Mouse (Mus musculus) heart, embryonic 10.5 days (tissue): ENCODE data around the gene Tbl1x. TPM values are rescaled to one million over a fixed set of nuclear protein-coding genes. Genes with fewer than 3 reads are reported as not detected.

ENCODE experiments used
- DNase-seq: peaks from one replicate; pipeline ENCODE4 v3.0.0-alpha.2; 2017; ENCODE audit warnings: low spot score
- H3K27ac ChIP-seq: fragments of 300-500 bp; sonication (generic); 2 replicates; pipeline ENCODE4 v1.5.1; 2016; ENCODE audit warnings: mild to moderate bottlenecking
- H3K27me3 ChIP-seq: fragments of 300-500 bp; sonication (generic); 2 replicates; pipeline ENCODE4 v1.6.1; 2016; ENCODE audit warnings: mild to moderate bottlenecking; ENCODE audit not compliant: poor library complexity, insufficient read depth, severe bottlenecking
- H3K36me3 ChIP-seq: fragments of 300-500 bp; sonication (generic); 2 replicates; pipeline ENCODE4 v1.6.1; 2016; ENCODE audit warnings: mild to moderate bottlenecking, moderate library complexity
- H3K4me1 ChIP-seq: fragments of 300-500 bp; sonication (generic); 2 replicates; pipeline ENCODE4 v1.6.1; 2016; ENCODE audit warnings: mild to moderate bottlenecking
- H3K4me3 ChIP-seq: fragments of 300-500 bp; sonication (generic); 2 replicates; pipeline ENCODE4 v1.5.1; 2016; ENCODE audit warnings: mild to moderate bottlenecking, moderate library complexity
- H3K9me3 ChIP-seq: fragments of 300-500 bp; sonication (generic); 2 replicates; pipeline ENCODE4 v1.6.1; 2016; ENCODE audit warnings: mild to moderate bottlenecking, moderate library complexity
- WGBS: fragments of 180-500 bp; shearing (Covaris S2); methylation state at CpG from one replicate; pipeline ENCODE4 v1.1.7; 2016; 5-methylcytosine and 5-hydroxymethylcytosine counted together
- polyA plus RNA-seq: library from polyadenylated mRNA; unstranded; fragments of >200 nt; fragmentation: Nextera tagmentation; extraction: Ambion mirVana; gene quantifications from 2 replicates; pipeline ENCODE4 v1.2.1, GENCODE M21; 2016

The Tbl1x gene
- polyA plus RNA-seq, 1 experiment from 2014 or later: 66.6 TPM

GRCm38 (mm10) chrX:77640301-77640700 is 129.5 kb downstream of the Tbl1x start:
- Histone ChIP-seq H3K4me3 (no peak overlapping the region), H3K4me1 (no peaks in the 10 kb centered on the region), H3K27me3 (no peaks in the 10 kb centered on the region), H3K36me3 (peaks cover 8% of the 10 kb centered on the region; the same call in 1 of the 2 replicates), H3K27ac (no peak overlapping the region), H3K9me3 (no peaks in the 10 kb centered on the region)
- WGBS: 79% methylated on average over 4 of the region's 4 CpGs
- no peak for DNase-seq

DNA sequence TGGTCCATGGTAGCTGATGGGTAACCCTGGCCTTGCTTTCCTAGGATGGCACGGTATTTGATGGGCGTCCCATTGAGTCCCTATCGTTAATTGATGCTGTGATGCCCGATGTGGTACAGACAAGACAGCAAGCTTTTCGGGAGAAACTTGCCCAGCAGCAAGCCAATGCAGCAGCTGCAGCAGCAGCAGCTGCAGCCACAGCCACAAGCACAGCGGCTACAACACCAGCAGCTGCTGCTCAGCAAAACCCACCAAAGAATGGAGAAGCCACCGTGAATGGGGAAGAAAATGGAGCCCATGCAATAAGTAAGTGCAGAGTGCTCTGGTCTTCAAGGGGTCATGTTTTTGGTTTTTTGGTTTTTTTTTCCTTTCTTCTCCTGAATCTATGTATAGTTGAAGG is 135.4 kb downstream of the Tbl1x start:
- Histone ChIP-seq H3K4me1 (no peaks in the 10 kb centered on the region), H3K9me3 (no peaks in the 10 kb centered on the region), H3K27me3 (no peaks in the 10 kb centered on the region), H3K36me3 (peaks cover 48% of the 10 kb centered on the region), H3K4me3 (no peak overlapping the region), H3K27ac (no peak overlapping the region)
- 86% methylated on average over 7 of the region's 7 CpGs for WGBS
- no peak for DNase-seq

GRCm38 (mm10) chrX:77650246-77650645 is 139.4 kb downstream of the Tbl1x start:
- Histone ChIP-seq H3K4me1 (no peaks in the 10 kb centered on the region), H3K27ac (no peak overlapping the region), H3K9me3 (no peaks in the 10 kb centered on the region), H3K27me3 (no peaks in the 10 kb centered on the region), H3K36me3 (peaks cover 50% of the 10 kb centered on the region), H3K4me3 (no peak overlapping the region)
- no peak for DNase-seq
- 91% methylated on average over 2 of the region's 2 CpGs for WGBS

- 81% methylated on average over 3 of the region's 3 CpGs for whole genome bisulfite sequencing
- DNase-seq: no peak
Observed at GRCm38 (mm10) chrX:77662030-77662429, 151.2 kb downstream of the Tbl1x start.

DNA sequence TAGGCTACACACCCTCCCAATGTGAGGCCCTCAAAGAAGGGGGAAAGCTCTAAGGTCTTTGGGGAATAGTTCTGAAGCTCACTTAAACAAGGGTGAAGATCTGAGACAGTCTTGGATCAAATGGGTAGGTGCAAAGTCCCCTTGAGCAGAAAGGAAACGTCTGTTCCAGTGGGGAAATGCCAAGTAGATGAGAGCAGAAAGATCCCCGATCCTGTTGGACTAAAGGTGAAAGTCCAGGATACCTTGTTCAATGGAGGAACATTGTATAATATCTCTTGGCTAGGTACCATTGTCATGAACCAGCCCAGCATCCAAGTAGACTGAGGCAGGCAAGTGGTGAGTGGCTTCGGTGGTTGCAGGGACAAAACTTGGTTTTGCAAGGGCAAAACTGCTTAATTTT is 152.5 kb downstream of the Tbl1x start:
- DNase-seq: no peak
- Histone ChIP-seq H3K4me3 (no peak overlapping the region), H3K4me1 (no peaks in the 10 kb centered on the region), H3K36me3 (peaks cover 37% of the 10 kb centered on the region; the same call in 1 of the 2 replicates), H3K27ac (no peak overlapping the region), H3K9me3 (no peaks in the 10 kb centered on the region), H3K27me3 (no peaks in the 10 kb centered on the region)
- WGBS: 71% methylated on average over 3 of the region's 3 CpGs

More at GRCm38 (mm10) chrX:77662030-77662429, 151.2 kb downstream of the Tbl1x start:
- no peaks in the 10 kb centered on the region for H3K27me3 ChIP-seq
- H3K4me1 ChIP-seq: no peaks in the 10 kb centered on the region
- no peak overlapping the region for H3K27ac ChIP-seq
- no peaks in the 10 kb centered on the region for H3K9me3 ChIP-seq
- H3K4me3 ChIP-seq: no peak overlapping the region
- peaks cover 43% of the 10 kb centered on the region; the same call in 1 of the 2 replicates for H3K36me3 ChIP-seq

- Histone ChIP-seq H3K27ac (no peak overlapping the region), H3K9me3 (no peaks in the 10 kb centered on the region), H3K36me3 (peaks cover 25% of the 10 kb centered on the region; the same call in 1 of the 2 replicates), H3K4me1 (no peaks in the 10 kb centered on the region), H3K4me3 (no peak overlapping the region), H3K27me3 (no peaks in the 10 kb centered on the region)
- WGBS: 75% methylated on average over 2 of the region's 2 CpGs
- DNase-seq: no peak
Observed at GRCm38 (mm10) chrX:77665030-77665429, 154.2 kb downstream of the Tbl1x start.

DNA sequence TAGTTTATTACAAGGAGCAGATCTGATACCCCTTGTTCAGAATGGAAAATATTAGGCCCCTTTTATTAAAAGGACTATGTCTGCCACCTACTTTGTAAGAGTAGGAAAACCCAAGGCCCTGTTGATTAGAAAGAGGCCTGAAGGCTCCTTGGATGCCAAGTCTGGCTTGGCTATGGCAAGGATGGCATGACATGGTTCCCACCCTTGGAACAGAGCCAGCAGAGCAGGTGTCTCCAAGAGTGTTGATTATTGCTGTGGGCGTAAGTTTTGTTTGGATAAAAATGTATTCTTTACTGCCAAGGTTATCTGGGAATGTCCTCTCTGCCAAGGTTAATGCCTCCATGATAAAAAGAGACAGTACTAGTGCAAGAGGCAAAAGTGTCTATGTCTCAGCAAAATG is 156.1 kb downstream of the Tbl1x start:
- 80% methylated on average over 1 of the region's 1 CpGs for WGBS
- Histone ChIP-seq H3K4me1 (no peaks in the 10 kb centered on the region), H3K9me3 (no peaks in the 10 kb centered on the region), H3K4me3 (no peak overlapping the region), H3K27me3 (no peaks in the 10 kb centered on the region), H3K27ac (no peak overlapping the region), H3K36me3 (peaks cover 9% of the 10 kb centered on the region; the same call in 1 of the 2 replicates)
- DNase-seq: no peak

- H3K4me1 ChIP-seq: no peaks in the 10 kb centered on the region
- H3K27ac ChIP-seq: no peak overlapping the region
- H3K9me3 ChIP-seq: no peaks in the 10 kb centered on the region
- H3K36me3 ChIP-seq: 0 out of 2 replicates have a peak, but pooled peaks cover 4% of the 10 kb centered on the region
- no peak for DNase-seq
- no peaks in the 10 kb centered on the region for H3K27me3 ChIP-seq
- H3K4me3 ChIP-seq: no peak overlapping the region
Observed at GRCm38 (mm10) chrX:77667441-77667840, 156.6 kb downstream of the Tbl1x start.

GRCm38 (mm10) chrX:77669779-77670550 is 159.2 kb downstream of the Tbl1x start:
- no peaks in the 10 kb centered on the region for H3K9me3 ChIP-seq
- no peaks in the 10 kb centered on the region for H3K36me3 ChIP-seq
- no peak overlapping the region for H3K4me3 ChIP-seq
- no peak for DNase-seq
- WGBS: 59% methylated on average over 3 of the region's 3 CpGs
- no peak overlapping the region for H3K27ac ChIP-seq
- H3K4me1 ChIP-seq: no peaks in the 10 kb centered on the region
- H3K27me3 ChIP-seq: no peaks in the 10 kb centered on the region
